Mouse (Mus musculus): ENCODE measurements at regions not wholly inside any gene's neighbourhood (a gene's known extent, or its start where the extent isn't known, plus 50 kb on each side); places are given as distances from the start of the nearest gene placed in this dataset.

DNA sequence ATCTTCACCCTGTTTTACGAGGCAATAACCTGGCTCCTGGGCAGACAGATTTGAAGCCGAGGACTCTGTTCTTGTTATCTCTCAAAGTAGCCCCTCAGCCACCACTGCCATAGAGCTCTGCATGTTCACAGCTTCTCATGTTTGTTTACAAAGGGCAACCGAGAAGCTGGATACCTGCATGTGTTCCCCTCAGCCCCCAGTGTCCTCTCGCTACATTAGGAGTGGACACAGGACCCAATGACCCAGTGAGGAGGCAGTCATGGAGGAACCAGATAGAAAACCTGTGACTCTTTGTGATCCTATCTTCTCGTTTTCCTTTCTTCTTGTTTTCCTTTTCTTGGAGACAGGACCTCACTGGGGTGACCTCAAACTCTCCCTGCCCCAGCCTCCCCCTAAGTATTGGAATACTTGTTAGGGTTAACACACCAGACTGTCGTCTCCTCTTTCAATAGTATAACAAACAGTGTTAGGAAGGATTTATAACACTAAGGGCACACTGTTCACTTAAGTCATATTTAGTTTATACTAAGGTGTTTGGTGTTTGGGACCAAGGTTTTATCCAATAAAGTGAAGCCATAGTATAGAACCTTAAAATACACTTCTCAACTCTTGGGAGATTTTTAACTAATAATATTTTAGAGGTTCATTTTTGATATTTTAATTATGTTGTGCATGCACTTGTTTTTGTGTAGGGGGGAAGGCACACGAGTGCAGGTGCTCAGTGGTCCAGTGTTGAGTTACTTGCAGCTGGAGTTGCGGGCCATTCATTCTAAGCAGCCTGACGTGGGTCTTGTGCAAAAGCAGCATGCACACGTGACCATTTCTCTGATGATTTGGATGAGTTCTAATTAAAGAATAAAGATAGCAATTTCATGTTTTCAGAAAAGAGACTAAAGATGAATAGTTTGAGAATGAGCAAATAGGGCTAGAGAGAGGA, 422.9 kb upstream of the BB014433 start:
- Histone ChIP-seq H3K9ac (no peak overlapping the region), H3K4me2 (no peak overlapping the region), H3K27ac (no peak overlapping the region), H3K4me1 (no peaks in the 10 kb centered on the region), H3K4me3 (replicated peaks) (no peak overlapping the region), H3K36me3 (replicated peaks) (no peaks in the 10 kb centered on the region), H3K9me3 (no peaks in the 10 kb centered on the region), H3K27me3 (no peaks in the 10 kb centered on the region)
- 84% methylated on average over 10 of the region's 10 CpGs for WGBS
- no peak for ATAC-seq (ENCODE audit: low FRiP score)

DNA sequence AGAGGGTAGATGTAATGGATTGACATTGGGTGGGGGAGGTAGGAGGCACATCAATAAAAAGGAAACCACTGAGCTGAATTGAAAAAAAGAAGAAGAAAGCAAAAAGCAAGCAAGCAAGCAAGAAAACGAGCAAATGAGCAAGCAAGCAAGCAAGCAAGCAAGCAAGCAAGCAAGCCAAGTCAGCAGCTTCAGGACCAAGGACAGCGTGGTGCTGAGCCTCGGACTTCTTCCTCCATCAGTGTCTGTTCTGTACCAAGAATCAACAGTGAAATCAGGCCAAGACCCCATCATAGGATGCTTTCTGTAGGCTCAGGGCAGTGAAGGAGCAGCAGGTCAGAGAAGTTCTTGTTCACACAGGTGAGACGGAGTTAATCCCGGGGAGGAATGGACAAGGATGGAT, 392.7 kb upstream of the BB014433 start:
- Histone ChIP-seq H3K9me3 (no peaks in the 10 kb centered on the region), H3K27me3 (no peaks in the 10 kb centered on the region), H3K4me3 (replicated peaks) (no peak overlapping the region), H3K36me3 (replicated peaks) (no peaks in the 10 kb centered on the region), H3K27ac (no peak overlapping the region), H3K4me1 (no peaks in the 10 kb centered on the region), H3K9ac (no peak overlapping the region), H3K4me2 (no peak overlapping the region)
- no peak for ATAC-seq (ENCODE audit: low FRiP score)
- 47% methylated on average over 5 of the region's 5 CpGs for WGBS

DNA sequence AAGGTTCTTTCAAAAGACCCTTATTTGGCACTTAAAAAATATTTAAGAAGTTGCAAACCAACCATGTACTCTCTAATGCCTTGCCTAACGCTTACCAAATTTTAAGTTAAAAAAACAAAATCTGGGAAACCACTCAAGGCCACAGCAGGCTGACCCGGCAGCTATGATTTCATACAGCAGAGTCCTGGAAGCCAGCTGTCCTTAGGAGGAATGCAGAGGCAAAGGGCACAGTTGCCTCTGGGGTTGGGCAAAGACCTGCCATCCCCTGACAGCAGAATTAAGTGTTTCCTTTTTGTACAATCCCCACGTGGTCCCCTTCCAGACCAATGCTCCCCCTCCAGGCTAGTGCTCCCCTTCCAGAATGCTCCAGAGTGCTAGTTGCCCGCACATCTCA, 348.8 kb upstream of the BB014433 start:
- no peak overlapping the region for H3K9ac ChIP-seq
- H3K4me1 ChIP-seq, result peaks cover 9% of the 10 kb centered on the region
- H3K4me2 ChIP-seq, result no peak overlapping the region
- WGBS, result 54% methylated on average over 4 of the region's 4 CpGs
- no peaks in the 10 kb centered on the region for H3K36me3 ChIP-seq (replicated peaks)
- H3K27ac ChIP-seq, result no peak overlapping the region
- ATAC-seq (ENCODE audit: low FRiP score), result no peak
- no peaks in the 10 kb centered on the region for H3K27me3 ChIP-seq
- H3K4me3 ChIP-seq (replicated peaks), result no peak overlapping the region
- H3K9me3 ChIP-seq, result no peaks in the 10 kb centered on the region

DNA sequence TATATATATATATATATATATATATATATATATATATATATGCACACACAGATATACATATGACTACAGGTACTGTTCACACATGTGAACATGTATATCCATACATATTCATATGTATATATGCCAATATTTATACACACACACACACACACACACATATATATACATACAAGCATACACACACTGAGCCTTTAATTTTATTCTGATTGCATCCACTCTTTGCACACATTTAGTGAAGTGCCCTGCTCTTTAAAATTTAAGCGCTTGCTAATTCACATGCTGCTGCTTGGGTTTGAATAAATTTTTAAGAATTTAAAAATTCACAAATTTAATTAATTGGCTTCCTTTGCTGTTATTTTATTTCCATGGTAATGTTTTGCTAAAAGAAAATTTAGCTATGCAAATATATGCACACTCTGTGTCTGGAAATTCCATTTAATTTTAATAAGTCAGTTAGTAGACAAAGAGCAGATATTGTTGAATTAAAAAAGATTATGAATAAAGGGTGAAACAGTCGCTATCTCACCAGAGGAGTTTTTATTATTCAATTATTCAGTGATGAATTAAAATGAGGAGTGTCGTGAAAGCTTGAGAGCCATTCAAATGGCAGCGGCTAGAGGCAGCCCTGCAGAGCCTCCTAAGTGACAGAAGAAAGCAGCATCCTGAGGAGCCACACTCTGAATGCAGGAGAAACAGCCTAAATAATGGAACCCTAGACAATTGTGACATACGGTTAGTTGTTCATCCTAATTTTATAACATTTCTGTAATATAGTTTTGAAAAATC, 348.3 kb upstream of the BB014433 start:
- H3K36me3 ChIP-seq (replicated peaks), result no peaks in the 10 kb centered on the region
- H3K27me3 ChIP-seq, result no peaks in the 10 kb centered on the region
- no peak overlapping the region for H3K4me2 ChIP-seq
- H3K9ac ChIP-seq, result no peak overlapping the region
- WGBS, result 41% methylated on average over 5 of the region's 5 CpGs
- H3K9me3 ChIP-seq, result no peaks in the 10 kb centered on the region
- no peak for ATAC-seq (ENCODE audit: low FRiP score)
- no peak overlapping the region for H3K27ac ChIP-seq
- H3K4me1 ChIP-seq, result peaks cover 9% of the 10 kb centered on the region
- H3K4me3 ChIP-seq (replicated peaks), result no peak overlapping the region

DNA sequence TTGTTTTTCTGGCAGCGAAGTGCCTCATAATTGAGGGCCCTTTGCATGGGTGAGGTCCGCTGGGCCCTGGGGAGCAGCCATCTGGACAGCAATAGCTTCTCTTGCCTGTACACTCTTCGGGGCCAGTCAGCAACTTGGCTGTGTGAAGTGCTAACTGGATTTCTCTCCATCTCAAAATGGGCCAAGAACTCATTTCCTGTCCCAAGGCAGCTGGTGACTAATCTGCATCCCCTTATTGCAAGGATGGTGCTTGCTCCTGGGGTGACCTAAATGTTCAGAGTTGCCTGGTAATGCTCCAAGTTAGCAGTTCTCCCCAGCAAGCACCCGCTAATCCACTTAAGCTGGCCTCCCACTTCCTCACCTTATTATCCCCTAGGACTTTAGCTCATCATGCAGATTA, 346.2 kb upstream of the BB014433 start:
- Histone ChIP-seq H3K4me1 (peaks cover 9% of the 10 kb centered on the region), H3K9me3 (no peaks in the 10 kb centered on the region), H3K4me3 (replicated peaks) (no peak overlapping the region), H3K9ac (no peak overlapping the region), H3K27ac (no peak overlapping the region), H3K27me3 (no peaks in the 10 kb centered on the region), H3K36me3 (replicated peaks) (no peaks in the 10 kb centered on the region), H3K4me2 (no peak overlapping the region)
- 0 out of 2 replicates have a peak, but pooled peaks have one; percentile 39 for ATAC-seq (ENCODE audit: low FRiP score)
- 32% methylated on average over 4 of the region's 4 CpGs for WGBS

DNA sequence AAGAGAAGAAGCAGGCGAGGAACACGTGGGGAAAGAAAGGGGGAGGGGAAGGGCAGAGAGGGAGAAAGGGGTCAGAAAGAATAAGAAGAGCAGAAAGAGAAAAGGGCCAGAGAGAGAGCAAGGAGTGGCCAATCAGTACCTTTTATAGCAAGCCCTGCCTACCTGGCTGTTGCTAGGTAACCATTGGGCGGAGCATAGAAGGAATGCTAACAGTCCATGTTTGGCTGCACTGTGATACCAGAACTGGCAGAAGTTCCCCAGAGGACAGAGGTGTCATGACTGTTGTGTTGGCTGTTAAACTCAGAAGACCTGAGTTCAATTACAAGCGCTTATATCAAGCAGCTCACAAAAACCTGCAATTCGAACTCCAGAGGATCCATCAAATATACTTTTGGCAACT, 342.9 kb upstream of the BB014433 start:
- WGBS, result 87% methylated on average over 5 of the region's 5 CpGs

DNA sequence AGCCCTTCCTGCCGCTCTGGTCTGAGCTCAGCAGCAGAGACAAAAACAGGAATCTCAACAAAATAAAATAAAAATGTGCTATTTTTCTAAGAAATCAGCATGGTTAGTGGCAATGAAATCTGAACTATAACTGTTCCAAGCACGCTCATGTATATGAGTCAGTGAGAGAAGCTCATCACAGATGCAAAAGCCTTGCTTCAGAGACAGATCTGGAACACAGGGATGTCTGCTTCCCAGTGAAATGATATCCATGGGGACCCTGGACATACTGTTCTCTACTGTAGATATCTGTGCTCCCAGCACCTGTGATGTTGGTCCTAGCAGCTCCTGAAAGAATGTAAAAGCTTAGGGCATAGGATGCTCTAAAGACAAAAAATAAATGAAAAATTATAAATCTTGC, 321.2 kb upstream of the BB014433 start:
- H3K9ac ChIP-seq, result no peak overlapping the region
- H3K27me3 ChIP-seq, result no peaks in the 10 kb centered on the region
- no peaks in the 10 kb centered on the region for H3K36me3 ChIP-seq (replicated peaks)
- no peak overlapping the region for H3K27ac ChIP-seq
- 82% methylated on average over 2 of the region's 2 CpGs for WGBS
- H3K4me2 ChIP-seq, result no peak overlapping the region
- no peak for ATAC-seq (ENCODE audit: low FRiP score)
- H3K9me3 ChIP-seq, result no peaks in the 10 kb centered on the region
- H3K4me3 ChIP-seq (replicated peaks), result no peak overlapping the region
- H3K4me1 ChIP-seq, result no peaks in the 10 kb centered on the region

More for the DNA sequence above, 342.9 kb upstream of the BB014433 start:
- H3K4me2 ChIP-seq, result no peak overlapping the region
- H3K27ac ChIP-seq, result no peak overlapping the region
- no peaks in the 10 kb centered on the region for H3K27me3 ChIP-seq
- H3K9ac ChIP-seq, result no peak overlapping the region
- no peak overlapping the region for H3K4me3 ChIP-seq (replicated peaks)
- no peaks in the 10 kb centered on the region for H3K9me3 ChIP-seq
- ATAC-seq (ENCODE audit: low FRiP score), result no peak
- H3K36me3 ChIP-seq (replicated peaks), result no peaks in the 10 kb centered on the region
- 0 out of 2 replicates have a peak, but pooled peaks cover 5% of the 10 kb centered on the region for H3K4me1 ChIP-seq

DNA sequence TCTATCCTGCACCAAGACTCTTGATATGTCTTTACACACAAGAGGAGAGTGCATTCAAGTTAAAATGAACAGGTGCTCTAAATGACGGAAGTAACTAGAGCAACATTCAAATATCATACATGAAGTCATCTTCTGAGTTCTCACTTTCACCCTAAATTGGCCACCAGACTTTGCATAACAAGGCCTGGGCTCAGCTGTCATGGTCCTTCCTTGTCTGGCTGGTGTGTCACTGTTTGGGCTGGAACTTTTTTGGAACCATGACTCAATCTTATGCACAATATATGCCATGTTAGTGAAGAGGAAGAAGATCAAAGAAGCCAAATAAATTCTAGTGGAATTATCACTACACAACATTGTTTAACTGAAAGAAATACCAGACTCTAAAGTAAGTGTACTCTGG, 318.7 kb upstream of the BB014433 start:
- Histone ChIP-seq H3K4me1 (no peaks in the 10 kb centered on the region), H3K4me2 (no peak overlapping the region), H3K9me3 (no peaks in the 10 kb centered on the region), H3K4me3 (replicated peaks) (no peak overlapping the region), H3K9ac (no peak overlapping the region), H3K36me3 (replicated peaks) (no peaks in the 10 kb centered on the region), H3K27me3 (no peaks in the 10 kb centered on the region), H3K27ac (no peak overlapping the region)
- WGBS, result 92% methylated on average over 1 of the region's 1 CpGs
- ATAC-seq (ENCODE audit: low FRiP score), result no peak

DNA sequence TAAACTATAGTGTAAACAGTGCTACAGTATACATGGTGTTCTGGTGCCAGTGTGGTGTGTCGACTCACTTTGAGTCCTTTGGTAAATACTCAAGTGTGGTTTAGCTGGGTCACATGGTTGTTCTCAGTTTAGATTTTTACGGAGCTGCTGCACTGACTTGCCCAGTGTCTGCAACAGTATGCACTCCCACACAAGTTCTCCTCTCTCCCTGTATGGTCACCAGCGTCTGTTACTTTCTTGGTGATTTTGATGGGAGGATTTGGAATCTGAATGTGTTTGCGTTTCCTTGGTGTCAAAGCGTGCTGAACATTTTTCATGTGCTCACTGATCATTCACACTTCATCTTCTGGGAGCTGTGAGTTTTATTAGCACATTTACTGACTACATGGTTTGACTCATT, 298.3 kb upstream of the BB014433 start:
- Histone ChIP-seq H3K9me3 (no peaks in the 10 kb centered on the region), H3K36me3 (replicated peaks) (no peaks in the 10 kb centered on the region), H3K4me1 (no peaks in the 10 kb centered on the region), H3K4me3 (replicated peaks) (no peak overlapping the region), H3K27me3 (no peaks in the 10 kb centered on the region), H3K4me2 (no peak overlapping the region), H3K9ac (no peak overlapping the region), H3K27ac (no peak overlapping the region)
- 86% methylated on average over 5 of the region's 5 CpGs for WGBS
- ATAC-seq (ENCODE audit: low FRiP score), result no peak

DNA sequence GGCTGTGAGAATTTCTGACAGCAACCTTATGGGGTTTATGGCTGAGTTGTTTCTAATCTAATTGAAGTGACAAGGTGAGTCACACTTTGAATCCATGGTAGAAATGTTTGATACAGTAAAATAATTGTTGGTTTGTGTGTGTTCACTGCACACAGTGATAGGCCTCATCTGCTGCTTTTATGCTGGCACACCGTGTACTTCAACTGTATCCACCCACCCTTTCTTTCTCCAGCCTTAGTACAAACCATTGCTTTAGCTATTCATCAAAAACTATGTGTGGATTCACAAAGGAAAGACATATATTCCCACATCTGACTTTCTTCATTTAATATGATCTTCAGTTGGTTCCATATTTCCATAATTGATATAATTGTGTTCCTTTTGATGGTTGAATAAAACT, 297.7 kb upstream of the BB014433 start:
- no peak overlapping the region for H3K4me3 ChIP-seq (replicated peaks)
- no peaks in the 10 kb centered on the region for H3K9me3 ChIP-seq
- H3K27me3 ChIP-seq, result no peaks in the 10 kb centered on the region
- no peak overlapping the region for H3K4me2 ChIP-seq
- ATAC-seq (ENCODE audit: low FRiP score), result no peak
- 91% methylated on average over 1 of the region's 1 CpGs for WGBS
- no peak overlapping the region for H3K27ac ChIP-seq
- H3K4me1 ChIP-seq, result no peaks in the 10 kb centered on the region
- H3K36me3 ChIP-seq (replicated peaks), result no peaks in the 10 kb centered on the region
- H3K9ac ChIP-seq, result no peak overlapping the region

DNA sequence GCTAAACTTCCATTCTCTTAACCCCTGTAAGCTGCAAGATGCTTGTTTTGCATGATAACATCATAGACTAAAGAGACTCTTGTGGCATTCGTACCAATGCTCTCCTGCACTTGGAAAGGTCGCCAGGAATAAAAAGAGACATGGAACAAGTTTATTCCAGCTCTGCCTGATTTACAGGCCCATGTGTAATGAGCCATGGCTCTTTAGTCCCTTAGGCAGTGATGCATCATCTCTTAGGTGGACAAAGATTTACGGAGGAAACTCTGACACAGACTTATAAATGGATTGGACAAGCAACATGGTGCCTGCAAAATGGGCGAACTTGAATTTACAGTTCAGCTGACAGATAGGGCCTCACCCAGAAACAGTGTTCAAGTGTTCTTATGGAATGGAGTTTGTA, 288.7 kb upstream of the BB014433 start:
- no peaks in the 10 kb centered on the region for H3K9me3 ChIP-seq
- 85% methylated on average over 4 of the region's 4 CpGs for WGBS
- ATAC-seq (ENCODE audit: low FRiP score), result no peak
- no peaks in the 10 kb centered on the region for H3K27me3 ChIP-seq
- no peak overlapping the region for H3K27ac ChIP-seq
- H3K4me1 ChIP-seq, result no peaks in the 10 kb centered on the region
- H3K36me3 ChIP-seq (replicated peaks), result no peaks in the 10 kb centered on the region
- no peak overlapping the region for H3K4me2 ChIP-seq
- H3K9ac ChIP-seq, result no peak overlapping the region
- H3K4me3 ChIP-seq (replicated peaks), result no peak overlapping the region

DNA sequence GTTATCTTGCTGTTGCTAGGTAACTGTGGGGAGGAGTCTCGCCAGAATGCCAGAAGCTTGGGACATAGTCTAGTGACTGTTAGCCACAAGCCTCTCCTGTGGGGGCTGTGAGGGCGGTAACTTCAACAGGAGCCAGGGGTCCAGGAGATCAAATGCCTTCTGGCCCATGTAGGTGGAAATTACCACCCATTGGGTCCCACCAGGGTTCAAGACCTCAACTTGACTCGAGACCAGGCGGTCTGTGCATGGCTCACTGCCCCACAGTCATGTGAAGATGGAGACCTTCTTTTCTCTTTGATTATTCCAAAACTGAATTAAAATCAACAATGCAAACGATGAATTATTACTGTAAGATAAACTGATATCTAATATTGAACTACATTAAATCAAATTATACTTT, 281.4 kb upstream of the BB014433 start:
- H3K36me3 ChIP-seq (replicated peaks), result no peaks in the 10 kb centered on the region
- H3K4me2 ChIP-seq, result no peak overlapping the region
- H3K4me3 ChIP-seq (replicated peaks), result no peak overlapping the region
- H3K4me1 ChIP-seq, result peaks cover 8% of the 10 kb centered on the region; the same call in 1 of the 2 replicates
- H3K27ac ChIP-seq, result no peak overlapping the region
- H3K9me3 ChIP-seq, result no peaks in the 10 kb centered on the region
- no peak for ATAC-seq (ENCODE audit: low FRiP score)
- H3K27me3 ChIP-seq, result no peaks in the 10 kb centered on the region
- no peak overlapping the region for H3K9ac ChIP-seq
- 61% methylated on average over 5 of the region's 5 CpGs for WGBS

All from forebrain, embryonic 12.5 days (tissue).